Mouse (Mus musculus): ENCODE results near the gene Rab40c.

The Rab40c gene

DNA sequence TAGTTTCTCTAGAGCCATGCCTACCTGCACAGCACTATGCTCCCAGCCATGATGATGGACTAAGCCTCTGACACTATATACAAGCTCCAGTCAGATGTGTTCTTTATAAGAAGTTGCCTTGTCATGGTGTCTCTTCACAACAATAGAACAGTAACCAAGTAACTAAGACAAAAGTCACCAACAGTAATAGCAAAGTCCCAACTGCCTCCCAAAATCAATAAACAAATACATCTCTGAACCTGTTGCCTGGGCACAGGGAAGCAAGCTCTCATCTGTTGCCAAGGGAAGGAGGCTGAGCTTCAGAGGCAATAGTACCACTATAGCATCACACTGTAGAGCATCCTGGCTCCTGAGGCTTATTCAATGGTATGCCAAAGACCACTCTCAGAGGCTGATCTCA, 32.7 kb downstream of the Rab40c start:
- ChIA-PET CTCF (interaction anchor here (0.5 to 9.0 kb wide), 8 partner anchors 8 to 475 kb away, joined by 3 to 54 read pairs (median 4); no protein-coding TSS in a partner anchor), POLR2A (interaction anchor here in 3 of 4 experiments (0.6 to 1.7 kb wide), 9 partner anchors 9 to 1343 kb away, joined by 3 to 8 read pairs (median 4); partner anchors contain the start of genes Capn15 (in 1 of the 3) and Mcrip2 (in 1 of the 3))

DNA sequence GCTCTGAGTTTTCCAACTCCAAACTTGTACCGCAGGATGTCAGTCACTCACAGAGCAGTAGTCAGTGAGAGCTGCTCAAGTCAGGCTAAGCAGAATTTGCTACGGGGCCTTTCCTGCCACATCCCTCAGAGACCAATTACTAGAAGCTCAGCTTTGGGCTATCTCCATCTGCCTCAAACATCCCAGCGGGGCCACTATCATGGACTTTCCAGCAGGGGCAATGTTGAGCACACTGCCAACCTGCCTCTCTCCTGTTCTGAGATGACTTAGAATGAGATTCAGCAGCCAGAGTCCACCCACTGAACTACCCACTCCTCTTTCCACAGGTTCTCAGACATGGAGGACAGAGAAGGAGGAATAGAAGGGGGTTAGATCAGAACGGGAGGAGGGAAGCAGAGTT, 33.9 kb downstream of the Rab40c start:
- CTCF ChIA-PET = interaction anchor here (0.6 to 9.0 kb wide), 7 partner anchors 8 to 126 kb away, joined by 3 to 54 read pairs (median 3); no protein-coding TSS in a partner anchor
- POLR2A ChIA-PET = interaction anchor here in 3 of 4 experiments (0.5 to 1.7 kb wide), 6 partner anchors 11 to 217 kb away, joined by 3 to 5 read pairs (median 4); partner anchors contain the start of genes Capn15 (in 1 of the 3) and Rhot2 (in 1 of the 3)

DNA sequence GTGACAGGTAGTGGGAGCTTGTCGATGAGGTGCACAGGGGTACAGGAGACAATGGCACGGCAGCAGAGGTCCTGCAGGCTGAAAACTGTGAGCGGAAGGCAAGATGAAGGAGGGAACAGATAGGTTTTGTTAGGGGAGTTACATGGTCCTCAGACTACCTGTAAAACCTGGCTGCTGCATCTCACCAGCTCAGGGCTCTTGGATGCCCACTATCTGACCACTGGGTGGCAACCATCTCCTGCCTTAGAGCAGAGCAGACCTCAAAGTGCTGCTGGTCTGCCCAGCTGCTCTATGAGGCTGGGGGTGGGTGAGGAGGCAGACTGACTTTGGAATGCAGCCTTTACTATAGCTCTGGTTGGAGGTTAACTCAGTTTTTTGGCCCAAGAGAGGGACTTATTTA, 35.7 kb downstream of the Rab40c start:
- ChIA-PET POLR2A (interaction anchor here (1.0 to 2.0 kb wide), 12 partner anchors 10 to 68 kb away, joined by 3 to 5 read pairs (median 4); partner anchors contain the start of genes Mcrip2 (in 2 of the 4) and Stub1 (in 2 of the 4)), CTCF (interaction anchor here in 3 of 4 experiments (0.6 to 9.0 kb wide), 7 partner anchors 8 to 388 kb away, joined by 3 to 54 read pairs (median 4); partner anchors contain the start of gene Mettl26 (in 1 of the 3))

DNA sequence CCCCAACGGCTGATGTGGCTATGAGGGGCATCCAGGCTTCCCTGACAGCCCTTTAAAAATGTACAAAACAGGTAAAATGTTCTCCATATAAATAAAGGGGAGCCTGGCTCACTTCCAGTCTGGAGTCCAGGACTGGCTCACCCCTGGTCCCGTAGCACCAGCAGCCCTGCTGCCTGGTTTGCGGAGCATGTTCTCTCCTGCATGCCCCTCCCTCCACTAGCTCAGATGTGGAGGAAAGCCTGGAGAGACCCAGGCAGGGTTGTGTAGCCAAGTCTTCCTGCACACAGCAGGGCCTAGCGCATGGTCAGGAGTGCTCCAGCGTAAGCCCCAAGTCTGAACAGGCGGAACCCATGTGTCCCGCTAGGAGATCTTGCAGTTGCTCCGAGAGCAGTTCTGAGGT, 36.3 kb downstream of the Rab40c start:
- ChIA-PET POLR2A (interaction anchor here in 2 of 4 experiments (0.8 to 2.0 kb wide), 10 partner anchors 9 to 68 kb away, joined by 3 to 5 read pairs (median 4); partner anchors contain the start of genes Mcrip2 (in 2 of the 2) and Stub1 (in 2 of the 2)), CTCF (interaction anchor here in 2 of 4 experiments (1.4 to 9.0 kb wide), 5 partner anchors 7 to 13 kb away, joined by 4 to 54 read pairs (median 5); partner anchors contain the start of gene Mettl26 (in 1 of the 2))

DNA sequence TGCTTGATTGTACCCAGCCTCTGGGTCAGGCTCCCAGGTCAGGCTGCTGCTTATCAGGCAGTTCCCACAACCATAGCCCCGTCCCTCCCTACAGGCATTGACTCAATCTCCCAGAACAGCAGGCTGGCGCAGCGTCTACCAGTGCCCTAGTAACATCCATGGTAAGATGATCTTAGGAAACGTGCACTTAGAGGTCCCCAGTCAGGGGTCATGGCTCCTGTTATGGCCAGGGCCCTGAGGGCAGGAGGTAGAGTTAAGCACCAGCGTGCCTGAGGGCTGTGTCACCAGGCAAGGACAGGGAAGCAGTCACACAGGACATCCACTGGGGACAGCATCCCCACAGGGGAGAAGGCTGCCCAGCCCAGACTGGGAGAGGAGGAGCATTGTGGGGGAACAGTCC, 37.2 kb downstream of the Rab40c start:
- ChIA-PET CTCF (interaction anchor here in 2 of 4 experiments (4.4 to 9.0 kb wide), 2 partner anchors 13 kb away, joined by 41 to 54 read pairs; no protein-coding TSS in a partner anchor), POLR2A (interaction anchor here in 3 of 4 experiments (0.9 to 5.8 kb wide), 7 partner anchors 8 to 49 kb away, joined by 3 to 45 read pairs (median 3); partner anchors contain the start of genes Stub1 (in 2 of the 3), Mcrip2 (in 1 of the 3), Rhot2 (in 1 of the 3) and Wdr90 (in 1 of the 3))

DNA sequence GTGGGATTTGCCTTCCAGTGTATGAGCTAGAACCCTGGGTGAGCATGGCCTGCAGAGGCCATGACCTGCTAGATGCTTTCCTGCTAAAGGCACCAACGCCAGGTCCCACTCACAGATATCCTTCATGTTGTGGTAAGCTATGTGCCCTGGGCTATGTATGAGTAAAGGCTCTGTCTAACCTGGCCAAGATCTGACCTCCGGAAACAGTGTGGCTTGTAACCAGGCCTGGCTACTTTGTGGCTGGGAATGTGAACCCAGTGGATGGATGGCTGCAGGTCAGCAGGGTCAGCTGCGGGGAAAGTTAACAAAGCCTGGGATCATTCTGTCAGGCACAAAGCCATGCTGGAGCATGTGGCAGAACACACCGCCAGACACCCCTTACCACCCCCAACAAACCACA, 37.8 kb downstream of the Rab40c start:
- CTCF ChIA-PET = interaction anchor here in 2 of 4 experiments (0.9 to 9.0 kb wide), 6 partner anchors 13 to 131 kb away, joined by 3 to 54 read pairs (median 4); partner anchors contain the start of gene Mcrip2 (in 1 of the 2)
- POLR2A ChIA-PET = interaction anchor here (0.6 to 5.8 kb wide), 12 partner anchors 8 to 154 kb away, joined by 3 to 45 read pairs (median 3); partner anchors contain the start of genes Mcrip2 (in 2 of the 4), Chtf18 (in 1 of the 4), Rhot2 (in 1 of the 4) and Rpusd1 (in 1 of the 4)

DNA sequence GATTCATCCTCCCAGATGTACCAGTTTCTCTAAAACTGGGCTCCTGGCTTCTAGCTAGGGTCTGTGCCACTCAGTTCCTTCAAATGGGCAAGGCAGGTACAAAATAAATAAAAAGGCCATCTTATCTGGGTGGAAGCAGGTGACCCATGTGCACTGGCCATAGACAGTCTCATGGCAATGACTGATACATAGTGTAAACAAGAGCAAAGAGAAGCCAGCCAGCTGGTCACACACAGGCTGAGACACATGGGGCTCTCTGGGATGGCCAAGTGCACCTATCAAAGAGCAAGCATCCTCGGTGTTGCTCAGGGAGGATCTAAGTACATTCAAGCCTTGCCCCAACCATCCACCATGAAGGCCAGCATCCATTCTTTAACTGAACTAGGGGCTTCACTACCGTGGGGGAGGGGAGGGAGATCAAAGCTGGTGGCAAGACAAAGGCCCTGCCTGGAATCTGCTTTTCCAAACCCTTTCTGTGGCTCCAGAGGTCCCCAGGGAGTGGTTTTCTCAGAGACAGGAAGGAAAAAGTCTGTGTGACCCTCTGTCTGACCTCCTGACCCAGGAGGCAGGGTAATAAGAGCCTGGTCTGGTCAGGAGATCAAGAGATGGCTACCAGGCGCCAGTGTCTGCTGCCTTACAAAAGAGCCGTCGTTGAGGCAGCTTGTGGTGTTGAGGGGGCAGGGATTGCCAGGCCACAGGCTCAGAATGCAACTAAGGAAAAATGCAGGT, 38.5 kb downstream of the Rab40c start:
- POLR2A ChIA-PET = interaction anchor here (0.6 to 5.8 kb wide), 19 partner anchors 9 to 154 kb away, joined by 3 to 45 read pairs (median 3); partner anchors contain the start of genes Mcrip2 (in 4 of the 4), Stub1 (in 2 of the 4), Chtf18 (in 1 of the 4) and Rhbdl1 (in 1 of the 4)
- CTCF ChIA-PET = interaction anchor here (0.6 to 9.0 kb wide), 12 partner anchors 12 to 622 kb away, joined by 3 to 54 read pairs (median 4); partner anchors contain the start of genes Mcrip2 (in 2 of the 4) and Sox8 (in 1 of the 4)

DNA sequence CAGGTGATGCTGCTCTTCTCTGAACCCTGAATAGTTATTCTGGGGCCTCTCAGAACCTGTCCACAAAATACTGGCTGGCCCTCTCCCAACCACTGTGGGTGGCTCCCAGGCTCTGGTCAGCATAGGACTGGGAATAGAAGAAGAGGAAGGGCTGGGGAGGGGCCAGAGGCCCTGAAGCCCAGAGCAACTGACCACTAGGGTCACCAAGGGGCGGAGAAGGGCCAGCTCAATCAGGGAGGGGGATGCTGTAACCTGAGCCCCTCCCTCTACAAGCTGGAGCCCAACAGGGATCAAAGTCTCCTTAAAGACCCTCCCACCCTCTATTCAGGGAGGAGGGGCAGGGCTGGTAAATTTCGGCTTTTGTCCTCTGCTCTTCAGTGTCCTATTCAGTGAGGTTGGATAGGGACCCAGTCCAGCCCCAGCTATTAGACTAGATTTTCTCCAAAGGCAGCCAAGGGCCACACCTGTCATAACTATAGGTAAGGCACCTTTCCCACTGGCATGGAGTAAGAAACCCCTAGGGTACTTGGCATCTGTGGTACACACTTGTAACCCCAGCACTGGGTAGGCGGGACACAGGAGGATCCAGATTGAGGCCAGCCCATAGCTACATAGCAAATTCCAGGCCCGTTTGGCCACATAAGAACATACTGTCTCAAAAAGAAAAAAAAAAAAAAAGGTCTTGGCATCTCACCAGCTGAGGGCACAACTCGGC, 39.2 kb downstream of the Rab40c start, which contains the start of gene Wfikkn1:
Gene Wfikkn1, minus strand, starts transcription at position 663 of the 715 bp plus-strand sequence.
- ChIA-PET CTCF (interaction anchor here (0.5 to 9.0 kb wide), 16 partner anchors 12 to 623 kb away, joined by 3 to 54 read pairs (median 4); partner anchors contain the start of genes Mcrip2 (in 2 of the 4), Sox8 (in 1 of the 4) and Stub1 (in 1 of the 4)), POLR2A (interaction anchor here (0.6 to 5.8 kb wide), 16 partner anchors 11 to 815 kb away, joined by 3 to 45 read pairs (median 4); partner anchors contain the start of genes Mcrip2 (in 4 of the 4), Stub1 (in 2 of the 4), Rhbdl1 (in 1 of the 4) and Rhot2 (in 1 of the 4))

DNA sequence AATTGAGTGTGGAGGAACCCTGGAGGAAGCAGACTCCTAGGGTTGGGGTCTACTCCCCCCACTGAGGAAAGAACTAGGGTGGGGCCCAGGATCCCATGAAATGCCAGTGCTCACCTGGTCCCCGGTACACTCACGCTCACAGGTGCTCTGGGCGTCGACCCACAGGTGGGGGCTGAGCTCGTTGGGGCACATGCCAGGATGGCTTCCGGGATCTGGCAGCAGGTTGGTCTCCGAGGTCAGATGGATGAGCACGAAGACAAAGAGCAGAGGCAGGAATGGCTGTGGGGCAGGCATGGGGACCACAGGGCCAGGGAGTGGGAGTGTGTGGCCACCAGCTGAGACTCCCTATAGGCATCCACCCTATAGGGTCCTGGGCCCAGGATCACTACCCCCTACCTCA, 39.8 kb downstream of the Rab40c start:
- POLR2A ChIA-PET = interaction anchor here in 3 of 4 experiments (0.6 to 5.8 kb wide), 16 partner anchors 9 to 815 kb away, joined by 3 to 45 read pairs (median 4); partner anchors contain the start of genes Stub1 (in 3 of the 3), Mcrip2 (in 2 of the 3), Tmem8 (in 1 of the 3) and Wdr90 (in 1 of the 3)

DNA sequence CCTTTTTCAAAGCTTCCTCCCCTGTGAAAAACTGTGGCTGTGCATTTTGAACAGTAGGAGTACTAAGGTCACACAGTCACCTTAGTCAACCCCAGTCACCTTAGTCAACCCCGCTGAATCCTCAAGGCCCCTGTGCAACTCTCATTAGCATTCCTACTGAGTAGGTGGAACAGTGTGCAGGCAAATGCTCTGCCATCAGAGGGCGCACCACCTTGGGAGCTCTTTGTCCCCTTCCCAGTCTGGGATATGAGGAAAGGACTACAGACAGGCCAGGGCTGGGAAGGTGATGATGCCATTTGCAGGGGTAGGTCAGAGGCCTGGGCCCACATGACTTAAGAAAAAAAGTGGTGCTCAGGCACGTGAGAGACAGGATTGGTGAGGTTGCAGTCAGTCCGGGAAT, 40.3 kb downstream of the Rab40c start:
- ChIA-PET POLR2A (interaction anchor here in 3 of 4 experiments (0.7 to 5.8 kb wide), 16 partner anchors 8 to 234 kb away, joined by 3 to 45 read pairs (median 6); partner anchors contain the start of genes Stub1 (in 3 of the 3), Mcrip2 (in 2 of the 3), Capn15 (in 1 of the 3) and Rab40c (in 1 of the 3)), CTCF (interaction anchor here (0.5 to 9.0 kb wide), 40 partner anchors 9 to 1200 kb away, joined by 3 to 54 read pairs (median 4); partner anchors contain the start of genes Mcrip2 (in 4 of the 4), Capn15 (in 1 of the 4), Rhot2 (in 1 of the 4) and Stub1 (in 1 of the 4))

More for the DNA sequence above, 39.8 kb downstream of the Rab40c start:
- CTCF ChIA-PET = interaction anchor here (0.5 to 9.0 kb wide), 37 partner anchors 10 to 1199 kb away, joined by 3 to 54 read pairs (median 4); partner anchors contain the start of genes Mcrip2 (in 4 of the 4), Capn15 (in 1 of the 4) and Stub1 (in 1 of the 4)

DNA sequence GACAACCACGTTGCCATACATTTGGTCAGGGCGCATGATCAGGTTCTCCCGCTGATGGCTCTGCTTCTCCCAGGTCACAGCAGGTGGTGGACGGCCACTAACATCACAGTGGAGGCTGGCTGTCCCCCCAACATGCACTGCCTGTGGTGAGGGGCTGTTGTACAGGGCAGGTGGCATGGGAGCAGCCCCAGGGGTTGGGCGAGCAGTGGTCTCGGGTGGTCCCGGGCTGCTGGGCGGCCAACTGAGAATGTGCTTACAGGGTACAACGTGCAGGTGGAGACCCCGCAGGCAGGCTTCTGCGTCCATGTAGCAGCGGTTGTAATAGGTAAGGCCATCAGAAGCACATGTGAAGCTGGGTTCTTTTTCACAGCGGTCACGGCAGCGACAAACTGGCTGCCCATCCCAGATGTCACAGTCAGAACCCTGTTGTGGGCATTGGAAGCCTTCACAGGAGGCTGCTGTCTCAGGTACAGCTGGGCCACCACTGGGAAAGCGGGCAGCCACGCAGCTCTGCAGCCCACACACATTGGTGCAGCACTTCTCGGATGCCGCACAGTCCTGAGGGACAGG, 40.8 kb downstream of the Rab40c start:
- ChIA-PET POLR2A (interaction anchor here in 3 of 4 experiments (0.7 to 5.8 kb wide), 17 partner anchors 8 to 235 kb away, joined by 3 to 45 read pairs (median 5); partner anchors contain the start of genes Stub1 (in 3 of the 3), Mcrip2 (in 2 of the 3), Capn15 (in 1 of the 3) and Rab40c (in 1 of the 3)), CTCF (interaction anchor here (0.6 to 9.0 kb wide), 34 partner anchors 8 to 367 kb away, joined by 3 to 54 read pairs (median 4); partner anchors contain the start of genes Mcrip2 (in 4 of the 4), Capn15 (in 1 of the 4), Rhot2 (in 1 of the 4) and Stub1 (in 1 of the 4))

DNA sequence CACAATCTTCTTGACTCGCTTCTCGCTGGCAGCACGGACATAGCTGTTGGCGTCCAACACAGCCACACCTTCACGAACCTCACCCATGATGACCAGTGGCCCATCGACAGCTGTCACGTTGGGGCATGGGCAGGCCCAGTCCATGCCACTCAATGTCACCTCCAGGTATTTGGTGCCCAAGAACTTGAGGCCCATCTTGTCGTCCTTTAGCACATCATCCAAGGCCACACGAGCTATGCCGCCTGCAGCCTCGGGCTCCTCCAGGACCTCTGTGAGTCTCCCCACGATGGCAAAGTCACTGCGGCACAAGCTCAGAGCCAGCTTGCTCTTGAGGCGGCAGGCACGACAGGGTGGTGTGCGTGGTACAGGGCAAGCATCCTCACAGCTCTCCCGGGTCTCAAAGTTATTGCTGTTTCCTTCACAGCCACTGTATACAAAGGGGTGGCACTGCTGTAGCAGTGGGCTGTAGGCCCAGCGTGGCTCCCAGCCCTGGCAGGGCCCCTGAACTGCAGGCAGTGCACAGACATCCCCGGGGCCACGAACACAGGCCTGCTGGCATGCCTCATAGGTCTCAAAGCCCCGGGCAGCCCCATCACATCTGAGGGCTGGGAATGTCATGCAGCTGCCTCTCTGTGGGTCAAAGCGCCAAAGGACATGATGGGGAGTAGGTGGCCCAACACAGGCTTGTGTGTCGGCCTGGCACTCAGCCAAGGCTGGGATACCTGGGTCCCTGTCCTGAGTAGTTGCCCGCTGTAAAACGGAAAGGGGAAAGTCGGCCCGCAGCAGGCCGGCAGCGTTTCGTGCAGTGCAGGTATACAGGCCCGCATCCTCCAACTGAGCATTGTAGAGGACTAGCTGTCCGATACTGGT, 41.6 kb downstream of the Rab40c start:
- ChIA-PET CTCF (interaction anchor here (0.6 to 3.0 kb wide), 12 partner anchors 7 to 163 kb away, joined by 3 to 21 read pairs (median 4); partner anchors contain the start of gene Mcrip2 (in 1 of the 4)), POLR2A (interaction anchor here (0.6 to 5.8 kb wide), 13 partner anchors 7 to 131 kb away, joined by 3 to 45 read pairs (median 4); partner anchors contain the start of genes Mcrip2 (in 2 of the 4), Stub1 (in 2 of the 4), Capn15 (in 1 of the 4) and Jmjd8 (in 1 of the 4))

DNA sequence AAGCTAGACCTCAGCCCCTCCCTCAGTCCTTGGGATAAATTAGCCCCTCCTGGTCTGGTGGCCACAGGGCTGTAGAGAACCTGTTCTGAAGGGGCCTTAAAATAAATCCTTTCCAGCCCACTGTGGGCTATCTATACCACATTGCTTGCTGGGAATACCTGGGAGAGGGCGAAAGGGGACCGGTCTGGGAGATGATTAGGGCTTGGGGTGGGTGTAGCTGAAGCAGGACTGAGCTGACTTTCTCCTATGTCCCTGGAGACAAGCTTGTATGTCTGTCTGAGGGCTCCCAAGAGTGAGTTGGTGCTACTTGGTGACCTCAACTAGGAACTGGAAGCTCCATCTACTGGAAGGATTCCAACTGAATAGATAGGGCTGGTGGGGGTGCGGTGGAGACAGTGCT, 42.5 kb downstream of the Rab40c start:
- CTCF ChIA-PET = interaction anchor here in 3 of 4 experiments (0.6 to 2.0 kb wide), 5 partner anchors 8 to 1259 kb away, joined by 3 to 6 read pairs (median 4); no protein-coding TSS in a partner anchor
- POLR2A ChIA-PET = interaction anchor here in 3 of 4 experiments (0.6 to 5.8 kb wide), 9 partner anchors 9 to 707 kb away, joined by 3 to 45 read pairs (median 4); partner anchors contain the start of genes Mcrip2 (in 2 of the 3), Jmjd8 (in 1 of the 3) and Stub1 (in 1 of the 3)

DNA sequence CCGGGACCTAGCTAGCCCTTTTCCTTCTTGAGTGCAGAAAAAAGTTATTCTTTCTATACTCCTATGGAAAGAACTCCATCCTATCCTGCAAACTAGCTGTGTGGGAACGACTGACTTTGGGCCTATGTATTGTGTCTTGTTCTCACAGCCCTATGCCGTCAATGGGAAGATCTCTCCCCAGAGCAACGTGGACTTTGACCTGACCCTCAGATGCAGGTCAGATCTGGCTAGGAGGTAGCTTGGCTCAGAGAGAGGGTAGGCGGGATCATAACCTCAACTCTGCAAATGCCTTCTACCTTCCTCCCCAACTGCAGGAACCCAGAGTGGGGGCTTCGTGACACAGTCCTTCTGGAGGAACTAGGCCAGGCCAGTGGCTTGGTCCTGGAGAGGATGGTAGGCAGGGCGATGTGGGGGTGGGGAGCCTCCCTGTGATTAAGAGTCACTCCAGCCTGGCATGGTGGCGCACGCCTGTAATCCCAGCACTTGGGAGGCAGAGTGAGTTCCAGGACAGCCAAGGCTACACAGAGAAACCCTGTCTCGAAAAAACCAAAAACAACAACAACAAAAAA, 43.1 kb downstream of the Rab40c start:
- CTCF ChIA-PET = interaction anchor here in 2 of 4 experiments (0.6 to 2.0 kb wide), 5 partner anchors 8 to 1260 kb away, joined by 3 to 6 read pairs (median 4); no protein-coding TSS in a partner anchor

More for the DNA sequence above, 43.1 kb downstream of the Rab40c start:
- POLR2A ChIA-PET = interaction anchor here in 2 of 4 experiments (0.5 to 5.8 kb wide), 7 partner anchors 9 to 233 kb away, joined by 3 to 45 read pairs (median 3); partner anchors contain the start of genes Mcrip2 (in 2 of the 2) and Stub1 (in 1 of the 2)

Data from embryonic stem cell, embryonic (primary cell).